Mouse (Mus musculus) CD4-positive, CD25-positive, alpha-beta regulatory T cell, adult 2 months (primary cell): ENCODE data around the gene Med11.

Source experiments
- DNase-seq: peaks from one replicate; pipeline ENCODE4 v3.0.0-alpha.2; 2012; ENCODE audit warnings: low read depth, low spot score

The Med11 gene

DNA sequence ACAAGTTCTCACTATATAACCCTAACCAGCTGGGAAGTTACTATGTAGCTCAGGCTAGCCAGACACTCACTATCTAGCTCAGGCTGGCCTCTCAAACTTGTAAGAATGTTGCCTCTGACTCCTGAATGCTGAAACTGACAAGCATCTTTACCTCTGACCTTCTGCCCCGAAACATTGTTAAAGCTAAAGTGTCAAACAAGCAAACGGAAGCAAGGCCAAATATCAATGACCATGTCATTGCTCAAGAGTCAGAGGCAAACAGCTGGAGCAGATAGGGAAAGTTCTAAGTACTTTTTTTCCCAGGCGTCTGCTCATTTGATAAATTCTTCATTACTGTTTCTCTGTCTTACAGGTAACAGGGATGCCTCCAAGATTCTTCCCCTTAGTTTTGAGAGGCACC lies 50.3 kb downstream of the Med11 start:
- DNase-seq, result no peak
